Mouse (Mus musculus) cerebral cortex, adult 2 months (tissue): Measurements from ENCODE around the gene Phc2.

Experiments used
- WGBS: fragments of 180-500 bp; shearing (Covaris S2); methylation state at CpG from one replicate; pipeline ENCODE4 v1.1.7; 2018; 5-methylcytosine and 5-hydroxymethylcytosine counted together

The Phc2 gene

DNA sequence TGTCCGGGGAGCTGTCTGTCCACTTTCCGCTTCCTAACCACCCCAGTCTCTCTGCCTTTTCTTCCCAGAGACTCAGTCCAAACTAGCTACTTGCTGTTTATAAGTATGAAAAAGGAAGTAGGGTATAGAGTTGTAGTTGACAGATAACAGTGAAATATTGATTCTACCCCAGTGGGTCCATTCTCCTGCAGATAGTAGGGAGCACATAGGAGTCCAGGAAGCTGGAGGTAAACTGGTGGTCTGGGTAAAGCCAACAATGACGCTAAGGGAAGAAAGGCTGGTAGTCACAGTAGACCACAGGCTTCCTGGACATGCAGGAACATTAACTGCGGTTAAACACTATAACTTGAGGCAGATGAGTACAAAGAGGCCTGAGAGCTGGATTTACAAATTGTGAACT is 36.7 kb downstream of the Phc2 start:
- 84% methylated on average over 4 of the region's 4 CpGs for WGBS

DNA sequence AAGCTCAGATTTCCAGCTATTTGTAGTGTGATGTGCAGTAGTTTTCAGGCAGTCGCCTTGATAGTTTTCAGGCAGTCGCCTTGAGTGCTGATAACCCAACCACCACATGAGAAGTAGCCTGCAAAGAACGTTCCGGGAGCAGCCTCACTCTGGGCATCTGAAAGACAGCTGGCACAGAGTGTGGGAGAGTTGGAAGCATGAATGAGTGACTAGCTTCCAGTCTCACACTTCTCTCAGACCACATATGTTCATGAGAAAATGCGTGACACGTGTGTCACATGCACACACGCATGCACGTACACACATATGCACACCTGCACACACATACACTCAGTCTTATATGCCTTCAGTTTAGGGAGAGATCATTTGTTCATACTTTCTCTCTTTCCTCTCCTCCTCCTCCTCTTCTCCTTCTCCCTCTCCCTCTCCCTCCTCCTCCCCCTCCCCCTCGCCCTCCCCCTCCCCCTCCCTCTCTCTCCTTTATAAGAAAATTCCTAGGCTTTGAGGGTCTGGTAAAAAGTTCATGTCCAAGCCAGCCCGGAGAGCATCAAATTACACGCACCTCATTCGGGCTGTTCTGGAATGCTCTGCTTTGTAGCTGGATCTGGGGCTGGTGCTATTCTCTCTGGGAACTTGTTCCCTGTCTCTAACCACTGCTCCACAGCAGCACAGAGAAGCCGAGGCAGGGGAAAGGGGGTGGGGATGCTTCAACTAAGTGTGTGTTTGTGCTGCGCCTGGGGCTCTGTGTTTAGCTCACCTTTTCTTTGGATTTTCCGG is 37.8 kb downstream of the Phc2 start:
- 41% methylated on average over 14 of the region's 15 CpGs for WGBS

DNA sequence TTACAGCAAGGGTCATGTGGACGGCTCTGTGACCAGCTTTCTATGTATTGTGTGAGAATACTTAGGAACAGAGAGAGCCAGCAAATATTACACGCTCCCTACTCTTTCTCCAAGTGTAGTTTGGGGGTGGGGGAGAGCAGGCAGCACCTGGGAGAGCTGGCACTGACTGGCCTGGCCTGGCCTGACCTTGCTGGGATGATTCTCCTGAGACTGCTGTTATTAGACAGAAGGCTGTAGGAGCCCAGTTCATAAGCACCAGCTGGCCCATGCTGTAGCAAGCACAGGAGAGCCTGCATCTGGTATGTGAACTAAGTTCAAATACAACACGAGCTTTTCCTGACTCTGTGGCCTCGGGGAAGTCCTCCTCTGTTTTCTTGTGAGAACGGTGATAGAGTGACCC is 38.7 kb downstream of the Phc2 start:
- 39% methylated on average over 5 of the region's 5 CpGs for WGBS

DNA sequence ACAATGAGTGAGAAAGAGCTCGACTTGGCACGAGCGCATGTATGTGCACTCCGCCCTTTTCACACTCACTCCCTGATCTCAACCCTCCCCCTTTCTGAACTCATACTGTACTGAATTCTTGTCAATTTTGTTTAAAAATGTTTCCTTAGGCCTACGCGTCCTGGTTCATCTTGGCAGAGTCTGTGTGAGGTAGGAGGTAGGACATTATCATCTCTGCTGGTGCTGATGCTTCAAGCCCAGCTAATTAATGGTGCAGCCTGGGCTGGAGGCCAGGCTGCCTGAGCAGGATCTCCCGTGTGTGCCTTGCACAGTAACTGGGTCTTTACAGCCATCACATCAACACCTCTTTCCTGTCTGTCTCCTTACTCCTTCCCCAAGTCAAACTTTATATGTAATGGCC is 40.6 kb downstream of the Phc2 start:
- WGBS = 56% methylated on average over 7 of the region's 7 CpGs

DNA sequence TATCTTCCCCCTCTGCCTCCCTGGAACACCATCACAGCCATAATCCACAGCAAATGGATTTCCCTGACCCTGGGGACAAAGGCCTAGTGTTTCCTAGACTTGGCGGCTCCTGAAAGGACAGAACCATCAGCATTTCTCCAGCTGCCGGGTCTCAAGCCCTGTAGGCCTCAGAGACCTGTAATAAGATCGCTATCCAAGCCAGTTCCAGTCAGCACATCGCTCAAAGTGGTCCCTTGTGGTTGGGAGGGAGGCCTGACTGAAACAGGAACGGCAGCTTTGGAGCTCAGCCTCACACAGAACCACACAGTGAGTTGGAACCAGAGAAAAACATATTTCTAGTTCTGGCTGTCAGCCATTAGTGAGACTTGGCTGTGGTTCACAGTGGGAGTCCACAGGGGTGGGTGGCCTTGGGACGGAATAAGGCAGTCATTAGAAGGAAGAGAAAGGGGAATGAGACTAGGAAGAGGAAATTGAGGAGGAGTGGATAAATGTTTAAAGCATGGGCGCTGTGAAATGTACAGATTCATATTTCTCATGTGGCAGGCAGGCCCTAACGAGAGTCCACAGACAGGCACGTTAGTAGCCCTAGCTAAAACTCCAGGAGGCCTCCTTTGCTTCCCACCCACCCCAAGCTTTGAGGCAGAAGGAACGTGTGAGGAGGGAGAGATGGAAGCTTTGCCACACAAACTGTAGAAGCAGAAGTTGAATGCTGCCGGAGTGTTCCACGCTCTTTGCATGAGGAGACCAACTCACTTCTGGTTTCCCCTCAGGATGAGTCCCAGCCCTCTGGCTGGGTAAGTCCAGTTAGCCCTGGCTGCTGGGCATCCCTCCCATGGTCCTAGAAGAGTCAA is 43.7 kb downstream of the Phc2 start:
- WGBS = 20% methylated on average over 12 of the region's 12 CpGs

DNA sequence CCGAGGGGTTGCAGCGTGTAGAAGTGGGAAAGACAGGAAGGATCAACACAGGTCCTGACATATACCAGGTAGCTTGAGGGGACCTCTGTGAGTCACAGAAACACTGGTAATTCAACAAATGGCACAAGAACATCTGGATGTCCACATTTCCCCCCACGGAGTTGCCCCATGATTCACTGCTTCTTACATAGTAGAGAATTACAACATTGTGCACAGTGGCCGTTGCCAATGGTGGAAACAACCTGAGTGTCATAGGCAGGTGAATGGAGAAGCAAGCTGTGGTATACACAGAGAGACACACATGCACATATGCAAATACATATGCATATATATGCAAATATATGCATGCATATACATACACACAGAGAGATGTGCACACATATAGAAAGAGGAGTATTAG is 45.4 kb downstream of the Phc2 start:
- 95% methylated on average over 4 of the region's 4 CpGs for WGBS

DNA sequence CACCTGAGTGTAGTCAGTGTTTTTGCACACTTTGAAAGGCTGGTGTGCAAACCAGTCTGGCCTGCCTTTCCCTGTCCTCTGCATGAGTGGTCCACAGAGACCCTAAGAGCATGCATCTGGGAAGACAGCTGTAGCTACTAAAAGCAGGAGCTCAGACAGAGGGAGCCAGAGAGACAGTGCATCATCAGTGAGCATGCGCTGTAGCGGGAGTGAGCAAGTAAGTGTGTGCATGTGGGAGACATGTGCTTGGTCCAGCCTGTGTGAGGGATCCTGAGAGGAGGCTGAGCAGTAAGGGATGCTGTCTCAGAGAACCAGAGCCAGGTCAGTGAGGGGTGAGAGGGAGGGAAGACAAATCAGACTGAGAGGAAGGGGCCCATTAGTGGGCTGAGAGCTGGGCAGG is 46.0 kb downstream of the Phc2 start:
- 71% methylated on average over 2 of the region's 2 CpGs for WGBS

DNA sequence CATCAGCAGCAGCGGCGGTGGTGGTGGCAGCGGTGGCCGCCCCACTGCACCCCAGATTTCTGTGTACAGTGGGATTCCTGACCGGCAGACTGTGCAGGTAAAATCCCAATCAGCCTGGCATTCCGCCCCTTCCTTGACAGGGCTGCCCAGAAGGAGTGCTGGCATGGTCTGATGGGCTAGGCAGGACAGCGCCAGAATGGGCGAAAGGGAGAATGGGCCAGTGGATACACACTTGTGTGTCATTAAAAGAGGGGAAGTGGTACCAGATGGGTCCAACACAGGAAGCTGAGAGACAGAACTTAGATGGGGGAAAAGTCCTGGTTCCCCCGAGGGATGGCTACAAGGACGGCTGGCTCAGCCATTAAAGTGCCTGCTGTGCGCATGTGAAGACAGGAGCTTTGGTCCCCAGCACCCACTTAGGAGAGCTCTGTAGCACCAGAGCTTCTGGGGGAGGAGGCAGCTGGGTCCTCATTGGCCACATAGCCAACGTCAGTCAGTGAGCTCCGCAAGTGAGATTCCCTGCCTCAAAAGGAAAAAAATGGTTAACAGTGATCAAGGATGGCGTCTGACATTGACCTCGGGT is 50.7 kb downstream of the Phc2 start:
- WGBS = 89% methylated on average over 15 of the region's 15 CpGs

DNA sequence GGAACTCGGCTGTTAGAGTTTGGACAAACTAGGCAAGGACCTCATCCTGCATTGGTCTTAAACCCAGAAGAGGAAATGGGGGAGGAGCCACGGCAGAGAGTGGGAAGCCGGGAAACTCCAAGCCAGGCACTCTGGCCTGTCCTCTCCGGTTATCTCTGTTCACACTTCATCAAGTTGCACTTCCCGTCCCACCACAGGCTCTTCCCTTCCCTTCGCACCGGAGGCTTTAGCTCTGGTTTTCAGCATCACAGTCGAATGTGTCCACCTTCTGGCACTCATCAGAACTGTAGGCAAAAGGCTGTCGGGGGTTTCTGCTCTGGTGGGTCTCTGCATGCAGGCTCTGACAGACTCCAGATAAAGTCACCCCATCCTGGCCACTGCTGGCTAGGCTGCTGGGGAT is 52.1 kb downstream of the Phc2 start:
- 52% methylated on average over 9 of the region's 9 CpGs for WGBS

DNA sequence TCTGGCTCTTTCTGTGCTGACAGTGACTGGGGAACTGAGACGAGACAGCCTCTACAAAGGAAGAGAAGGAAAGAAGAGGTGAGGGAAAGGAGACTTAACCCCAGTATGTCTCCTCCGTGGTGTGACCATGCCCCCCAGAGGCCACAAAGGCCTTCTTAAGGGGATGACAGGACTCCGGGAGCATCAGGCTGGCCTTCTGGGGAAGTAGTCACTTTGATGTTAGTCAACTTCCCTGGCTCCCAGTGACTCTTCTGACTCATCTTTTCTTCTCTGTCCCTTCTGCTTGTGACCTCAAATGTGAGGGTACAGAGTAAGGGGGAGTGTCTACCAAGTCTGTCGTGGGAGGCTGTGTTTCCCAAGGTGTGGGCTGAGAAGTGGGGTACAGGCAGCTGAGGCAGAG is 52.9 kb downstream of the Phc2 start:
- WGBS = 64% methylated on average over 4 of the region's 4 CpGs

DNA sequence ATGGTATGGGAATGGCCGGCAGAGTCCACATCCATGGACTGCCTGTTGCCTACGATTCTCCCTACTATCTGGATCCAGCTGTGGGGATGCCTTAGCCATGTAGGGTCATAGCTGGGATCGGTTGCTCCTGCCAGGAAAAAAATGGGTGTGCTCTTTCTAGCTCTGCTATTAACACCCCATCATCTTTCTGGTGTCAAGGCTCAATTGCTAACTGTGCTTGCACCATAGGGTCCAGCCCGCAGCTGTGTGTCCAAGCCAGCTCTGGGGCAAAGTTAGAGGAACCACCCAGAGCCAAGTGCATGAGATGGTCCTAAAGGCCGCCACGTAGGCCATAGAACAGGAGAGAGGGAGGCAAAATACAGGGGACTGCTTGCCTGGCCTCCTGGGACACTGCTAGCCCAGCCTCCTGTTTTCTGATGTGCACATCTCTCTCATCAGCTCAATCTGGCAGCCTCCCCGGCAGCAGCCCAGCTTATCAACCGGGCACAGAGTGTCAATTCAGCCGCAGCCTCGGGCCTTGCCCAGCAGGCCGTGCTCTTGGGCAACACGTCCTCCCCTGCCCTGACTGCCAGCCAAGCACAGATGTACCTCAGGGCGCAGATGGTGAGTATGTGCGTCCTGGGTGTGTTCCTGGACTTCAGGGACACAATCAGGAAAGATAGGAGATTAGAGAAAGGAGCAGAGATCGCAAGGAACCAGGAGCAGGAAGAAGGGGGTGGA is 54.7 kb downstream of the Phc2 start:
- 76% methylated on average over 15 of the region's 15 CpGs for WGBS

DNA sequence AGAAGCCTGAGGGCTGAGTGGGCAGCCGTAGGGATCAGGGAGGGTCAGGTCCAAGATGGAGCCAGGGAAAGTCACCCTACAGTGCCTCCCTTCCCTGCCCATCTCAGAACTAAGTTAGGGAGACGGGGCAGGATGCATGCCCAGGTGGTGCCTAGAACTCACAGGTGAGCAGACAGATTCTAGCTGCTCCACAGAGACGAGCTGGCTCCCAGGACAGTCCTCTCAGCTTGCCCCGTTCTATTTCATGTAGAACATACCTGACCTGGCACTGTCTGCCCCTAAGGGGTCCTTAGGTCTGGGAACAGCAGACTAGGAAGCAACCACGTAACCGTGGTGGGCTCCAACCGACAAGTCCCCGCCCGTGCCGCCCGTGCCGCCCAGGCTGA is 55.3 kb downstream of the Phc2 start:
- 94% methylated on average over 12 of the region's 12 CpGs for WGBS

DNA sequence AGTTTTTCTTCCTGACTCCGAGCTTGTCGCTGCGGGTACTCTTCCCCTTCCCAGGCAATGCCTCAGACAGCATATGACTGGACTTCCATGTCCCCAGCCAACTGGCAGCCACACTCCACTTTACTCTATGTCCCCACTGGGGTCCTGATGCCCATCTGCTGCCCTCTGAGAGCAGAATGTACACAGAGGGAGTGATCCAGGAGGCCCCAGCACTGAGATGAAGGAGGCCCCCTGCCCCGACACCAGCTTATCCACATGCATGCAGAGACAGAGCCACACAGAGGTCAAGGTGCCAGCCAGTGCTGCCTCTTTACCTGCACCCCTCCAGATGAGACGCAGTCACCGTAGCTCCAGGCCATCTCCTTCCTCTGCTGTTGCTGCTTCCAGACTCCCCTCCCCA is 55.8 kb downstream of the Phc2 start:
- 91% methylated on average over 6 of the region's 6 CpGs for WGBS

DNA sequence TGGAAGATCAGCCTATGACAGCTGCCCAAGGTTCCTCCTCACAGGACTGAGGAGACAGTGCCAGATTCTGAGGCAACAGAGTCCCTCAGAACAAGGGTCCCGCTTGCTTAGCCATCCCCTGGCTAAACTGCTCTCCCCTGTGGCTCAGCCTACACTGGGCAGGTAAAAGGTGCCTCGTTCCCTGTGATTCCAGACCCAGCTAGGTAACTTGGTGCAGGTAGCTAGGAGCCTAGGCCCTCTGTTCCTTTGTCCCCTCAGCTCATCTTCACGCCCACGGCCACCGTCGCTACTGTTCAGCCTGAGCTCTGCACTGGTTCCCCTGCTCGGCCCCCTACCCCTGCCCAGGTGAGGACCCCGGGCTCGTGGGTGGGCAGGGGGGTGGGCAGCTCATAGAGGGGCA is 56.3 kb downstream of the Phc2 start:
- WGBS = 76% methylated on average over 9 of the region's 9 CpGs

DNA sequence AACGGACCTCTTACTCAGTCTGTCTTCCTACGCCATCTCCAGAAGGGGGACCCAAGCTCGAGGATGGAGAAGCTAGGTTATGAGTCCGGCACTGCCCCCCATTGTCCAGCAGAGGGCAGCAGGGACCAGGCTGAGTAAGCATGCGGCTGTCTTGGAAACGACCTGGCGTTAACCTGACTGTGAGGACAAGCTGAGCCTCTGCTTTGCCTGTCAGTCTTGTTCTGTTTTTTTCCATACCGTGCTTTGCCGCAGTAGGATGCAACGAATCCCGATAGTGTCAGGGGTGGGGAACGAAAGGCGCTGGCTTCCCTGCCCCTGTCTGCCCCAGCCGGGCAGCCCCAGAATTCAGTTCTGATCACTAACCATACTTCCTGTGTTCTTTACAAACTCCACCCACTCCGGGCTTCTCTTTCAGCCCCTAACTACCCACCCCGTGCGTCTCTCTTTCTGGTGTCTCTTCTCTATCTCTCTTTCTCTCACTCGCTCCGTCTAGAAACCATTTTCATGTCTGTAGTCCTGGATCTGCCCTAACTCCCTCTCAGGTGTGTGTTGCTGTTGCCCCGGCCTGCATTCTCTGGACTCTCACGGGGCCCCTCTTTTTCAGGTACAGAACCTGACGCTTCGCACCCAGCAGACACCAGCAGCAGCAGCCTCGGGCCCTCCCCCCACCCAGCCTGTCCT is 57.1 kb downstream of the Phc2 start:
- 13% methylated on average over 24 of the region's 24 CpGs for WGBS

DNA sequence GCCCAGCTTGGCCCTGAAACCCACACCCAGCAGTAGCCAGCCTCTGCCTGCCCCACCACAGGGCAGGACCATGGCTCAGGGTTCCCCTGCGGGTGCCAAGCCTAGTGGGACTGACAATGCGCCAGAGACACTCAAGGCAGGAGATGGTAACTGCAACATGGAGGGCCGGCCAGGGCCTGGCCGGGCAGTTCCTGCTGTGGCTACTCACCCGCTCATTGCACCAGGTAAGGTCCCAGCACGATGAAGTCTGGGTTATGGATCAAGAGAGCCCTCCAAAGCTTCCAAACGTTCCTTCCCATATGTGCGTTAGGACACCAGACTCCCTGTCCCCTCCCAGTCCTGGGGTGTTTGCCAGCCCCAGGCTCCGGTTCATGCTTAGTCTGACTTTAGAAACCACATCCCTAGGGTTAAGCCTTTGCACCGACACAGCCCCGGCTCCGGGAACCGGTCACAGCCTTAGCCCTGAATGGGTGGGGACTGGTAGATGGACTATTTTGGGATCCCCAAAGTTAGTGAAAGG is 57.7 kb downstream of the Phc2 start:
- WGBS = 49% methylated on average over 13 of the region's 13 CpGs

DNA sequence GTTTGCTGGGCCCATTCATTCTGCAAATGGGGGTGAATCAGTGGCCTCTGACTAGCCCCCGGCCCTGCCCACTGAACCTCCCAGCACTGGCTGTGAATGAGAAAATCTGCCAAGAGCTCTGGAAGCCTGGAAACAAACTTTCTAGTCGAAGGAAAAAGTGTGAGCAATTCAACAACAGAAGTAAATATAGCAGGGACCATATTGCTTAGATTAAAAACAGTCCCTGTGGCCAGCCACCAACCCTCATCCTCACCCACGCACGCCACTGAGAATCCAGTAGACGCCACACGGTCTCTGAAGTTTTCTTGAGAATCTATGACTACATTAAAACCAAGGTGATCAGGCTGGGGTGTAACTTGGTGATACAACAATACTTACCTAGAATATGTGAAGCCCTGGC is 58.4 kb downstream of the Phc2 start:
- WGBS = 52% methylated on average over 6 of the region's 6 CpGs

DNA sequence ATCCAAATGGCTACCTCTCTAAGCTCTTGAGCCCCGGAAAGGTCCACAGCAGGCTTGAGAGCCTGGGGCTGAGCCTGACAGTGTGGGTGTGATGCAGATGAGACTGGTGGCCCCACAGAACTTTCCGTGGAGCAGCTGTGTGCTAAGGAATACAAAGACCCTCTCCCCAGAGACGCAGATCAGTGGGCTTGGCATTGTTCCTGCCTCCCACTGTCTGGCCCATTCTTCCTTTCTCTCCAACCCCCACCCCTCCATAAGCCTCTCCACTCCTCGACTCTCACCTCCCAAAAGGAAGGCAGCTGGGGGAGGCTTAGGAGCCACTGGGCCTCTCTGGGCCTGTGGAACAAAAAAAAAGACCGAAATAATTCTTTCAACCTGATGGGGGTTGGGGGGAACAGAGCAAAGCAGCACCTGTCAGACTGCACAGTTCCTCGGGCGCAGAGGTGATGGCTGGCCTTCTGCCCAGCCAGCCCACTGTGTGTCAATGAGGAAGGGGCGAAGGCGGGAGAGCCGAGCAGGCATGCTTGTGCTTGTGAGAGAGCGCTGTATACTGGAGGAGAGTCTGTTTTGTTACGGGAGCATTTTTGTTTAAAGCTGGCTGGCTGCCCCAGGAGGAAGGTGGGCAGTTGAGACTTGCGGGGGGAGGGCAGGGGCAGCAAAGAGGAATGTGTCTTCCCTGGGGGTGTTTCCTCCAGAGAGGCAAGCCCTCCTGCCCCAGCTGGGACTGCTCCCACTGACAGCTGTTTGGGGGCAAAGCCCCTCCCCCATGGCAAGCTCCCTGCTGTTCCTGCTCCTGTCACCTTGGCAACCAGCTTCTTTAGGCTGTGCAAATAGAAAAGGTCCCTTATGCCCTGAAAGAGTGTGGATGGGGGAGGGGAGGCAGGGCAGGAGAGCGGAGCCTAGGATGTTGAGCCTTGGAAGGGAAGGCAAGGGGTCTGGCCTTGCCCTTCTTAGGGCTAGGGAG is 61.0 kb downstream of the Phc2 start:
- WGBS = 30% methylated on average over 14 of the region's 14 CpGs

DNA sequence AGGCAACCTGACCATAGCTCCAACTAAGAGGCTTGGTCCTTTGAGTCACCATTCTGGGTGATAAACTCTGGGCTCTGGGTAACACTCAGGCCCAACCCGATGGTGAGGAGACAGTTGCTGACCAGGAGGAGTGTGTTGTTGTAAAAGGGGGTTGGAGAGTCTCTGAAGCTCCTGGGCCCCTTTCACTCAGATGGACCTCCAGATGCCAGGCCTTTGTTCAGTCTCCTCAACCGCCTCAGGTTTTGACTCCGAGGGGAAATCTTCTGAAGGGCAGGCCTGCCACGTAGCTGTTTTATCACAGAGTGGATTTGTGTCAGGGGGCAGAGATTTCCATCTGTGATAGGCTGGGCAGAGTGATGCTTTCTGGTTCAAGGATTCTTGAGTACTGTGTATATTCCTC is 61.8 kb downstream of the Phc2 start:
- WGBS = 55% methylated on average over 4 of the region's 4 CpGs

DNA sequence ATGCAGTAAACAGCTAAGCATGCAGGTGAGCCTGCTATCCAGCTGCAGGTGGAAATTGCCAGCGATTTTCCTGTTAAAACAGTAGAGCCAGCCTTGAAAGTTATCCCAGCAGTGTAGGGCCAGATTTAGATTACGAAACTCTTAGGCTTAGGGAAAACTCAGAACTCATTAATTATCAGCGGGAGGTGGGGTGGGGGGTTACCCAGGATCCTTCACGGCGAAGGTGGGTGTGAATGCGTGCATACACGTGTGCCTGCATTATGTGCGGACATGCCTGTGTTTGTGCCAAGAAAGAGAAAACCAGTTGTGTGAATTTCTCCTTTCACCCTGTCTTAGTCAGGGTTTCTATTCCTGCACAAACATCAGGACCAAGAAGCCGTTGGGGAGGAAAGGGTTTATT is 62.2 kb downstream of the Phc2 start:
- 64% methylated on average over 9 of the region's 9 CpGs for WGBS
